Mouse (Mus musculus): ENCODE measurements at regions not wholly inside any gene's neighbourhood (a gene's known extent, or its start where the extent isn't known, plus 50 kb on each side); places are given as distances from the start of the nearest gene placed in this dataset.

DNA sequence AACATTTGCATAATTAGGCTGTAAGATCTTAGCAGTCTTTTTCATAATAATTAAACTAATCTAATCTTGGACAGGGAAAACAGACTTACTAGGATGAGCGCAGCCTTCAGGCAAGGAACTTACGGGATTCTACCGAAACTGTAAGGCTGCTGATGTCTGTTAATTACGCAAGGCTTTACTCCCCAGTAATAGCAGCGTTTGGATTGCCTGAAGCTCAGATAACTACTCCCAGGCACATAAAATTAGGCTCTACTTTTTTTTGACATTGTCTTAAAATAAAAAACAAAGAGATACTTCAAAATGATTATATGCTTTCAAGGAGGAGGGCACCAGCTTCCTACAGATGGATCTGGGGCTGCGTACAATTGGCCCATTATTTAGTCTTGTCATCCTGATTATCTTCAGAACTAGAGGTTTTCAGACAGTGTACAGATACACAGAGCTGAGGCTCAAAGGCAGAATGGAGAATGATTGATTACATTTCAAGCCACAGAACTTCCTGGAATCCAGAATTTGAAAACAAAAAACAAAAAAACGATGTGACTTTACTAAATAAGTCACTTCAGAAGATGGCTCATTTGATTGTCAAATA lies 220.1 kb upstream of the Tbc1d2b start:
- H3K27ac ChIP-seq (ENCODE audit: low read length): no peak overlapping the region
- 63% methylated on average over 7 of the region's 7 CpGs for WGBS (ENCODE audit: insufficient replicate concordance)
- H3K4me1 ChIP-seq (ENCODE audit: control insufficient read depth, low read depth, low read length): no peaks in the 10 kb centered on the region
- no peak for ATAC-seq (ENCODE audit: low read depth)
- no peak overlapping the region for H3K4me2 ChIP-seq (ENCODE audit: low read depth, low read length)
- H3K9ac ChIP-seq (ENCODE audit: low read depth, low read length): no peak overlapping the region
- H3K9me3 ChIP-seq (replicated peaks; ENCODE audit: control insufficient read depth, low read length): no peaks in the 10 kb centered on the region
- H3K4me3 ChIP-seq (ENCODE audit: low read depth, low read length): no peak overlapping the region
- H3K27me3 ChIP-seq (ENCODE audit: control insufficient read depth, insufficient read depth, low read depth, low read length): no peaks in the 10 kb centered on the region
- no peaks in the 10 kb centered on the region for H3K36me3 ChIP-seq (ENCODE audit: control insufficient read depth, insufficient read depth)

DNA sequence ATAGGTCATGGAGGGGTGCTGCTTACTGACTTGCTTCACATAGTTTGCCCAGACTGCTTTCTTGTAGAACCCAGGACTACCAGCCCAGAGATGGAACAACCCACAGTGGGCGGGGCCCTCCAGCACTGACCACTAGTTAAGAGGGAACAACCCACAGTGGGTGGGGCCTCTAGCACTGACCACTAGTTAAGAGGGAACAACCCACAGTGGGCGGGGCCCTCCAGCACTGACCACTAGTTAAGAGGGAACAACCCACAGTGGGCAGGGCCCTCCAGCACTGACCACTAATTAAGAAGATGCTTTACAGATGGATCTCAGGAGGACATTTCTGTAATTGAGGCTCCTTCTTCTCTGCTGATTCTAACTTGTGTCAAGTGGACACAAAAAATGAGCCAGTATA lies 180.0 kb upstream of the Tbc1d2b start:
- H3K36me3 ChIP-seq (ENCODE audit: control insufficient read depth, insufficient read depth): no peaks in the 10 kb centered on the region
- no peak overlapping the region for H3K4me3 ChIP-seq (ENCODE audit: low read depth, low read length)
- no peak overlapping the region for H3K4me2 ChIP-seq (ENCODE audit: low read depth, low read length)
- H3K27ac ChIP-seq (ENCODE audit: low read length): no peak overlapping the region
- H3K4me1 ChIP-seq (ENCODE audit: control insufficient read depth, low read depth, low read length): no peaks in the 10 kb centered on the region
- no peaks in the 10 kb centered on the region for H3K27me3 ChIP-seq (ENCODE audit: control insufficient read depth, insufficient read depth, low read depth, low read length)
- ATAC-seq (ENCODE audit: low read depth): peak; percentile 51; the same call in 1 of the 2 replicates
- no peak overlapping the region for H3K9ac ChIP-seq (ENCODE audit: low read depth, low read length)
- 59% methylated on average over 2 of the region's 2 CpGs for WGBS (ENCODE audit: insufficient replicate concordance)
- no peaks in the 10 kb centered on the region for H3K9me3 ChIP-seq (replicated peaks; ENCODE audit: control insufficient read depth, low read length)

DNA sequence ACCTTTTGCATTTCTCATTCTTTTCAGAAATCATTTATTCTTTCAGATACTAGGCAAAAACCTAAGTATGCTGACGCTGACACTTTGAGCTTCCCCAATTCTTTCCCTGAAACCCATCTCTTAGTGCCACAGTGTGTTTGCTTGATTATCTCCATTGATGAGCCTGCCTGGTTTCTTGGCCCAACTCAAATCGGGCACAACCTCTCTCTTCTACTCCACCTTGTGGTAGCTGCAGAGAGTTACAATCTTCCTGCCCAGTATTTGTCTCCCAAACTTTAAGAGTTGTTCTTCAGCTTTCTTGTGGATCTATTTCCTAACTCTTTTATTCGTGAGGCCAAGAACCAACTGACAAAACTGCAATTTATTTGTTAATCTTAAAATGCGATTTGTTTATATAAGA lies 176.4 kb upstream of the Tbc1d2b start:
- no peak for ATAC-seq (ENCODE audit: low read depth)
- Histone ChIP-seq H3K36me3 (ENCODE audit: control insufficient read depth, insufficient read depth) (no peaks in the 10 kb centered on the region), H3K27me3 (ENCODE audit: control insufficient read depth, insufficient read depth, low read depth, low read length) (no peaks in the 10 kb centered on the region), H3K27ac (ENCODE audit: low read length) (no peak overlapping the region), H3K9ac (ENCODE audit: low read depth, low read length) (no peak overlapping the region), H3K4me2 (ENCODE audit: low read depth, low read length) (no peak overlapping the region), H3K9me3 (replicated peaks; ENCODE audit: control insufficient read depth, low read length) (no peaks in the 10 kb centered on the region), H3K4me3 (ENCODE audit: low read depth, low read length) (no peak overlapping the region), H3K4me1 (ENCODE audit: control insufficient read depth, low read depth, low read length) (no peaks in the 10 kb centered on the region)
- 8% methylated on average over 4 of the region's 4 CpGs for WGBS (ENCODE audit: insufficient replicate concordance)

- no peaks in the 10 kb centered on the region for H3K27me3 ChIP-seq (ENCODE audit: control insufficient read depth, insufficient read depth, low read depth, low read length)
- no peak overlapping the region for H3K4me3 ChIP-seq (ENCODE audit: low read depth, low read length)
- 39% methylated on average over 4 of the region's 4 CpGs for WGBS (ENCODE audit: insufficient replicate concordance)
- no peaks in the 10 kb centered on the region for H3K36me3 ChIP-seq (ENCODE audit: control insufficient read depth, insufficient read depth)
- no peak overlapping the region for H3K9ac ChIP-seq (ENCODE audit: low read depth, low read length)
- no peak overlapping the region for H3K27ac ChIP-seq (ENCODE audit: low read length)
- H3K4me1 ChIP-seq (ENCODE audit: control insufficient read depth, low read depth, low read length): no peaks in the 10 kb centered on the region
- no peak for ATAC-seq (ENCODE audit: low read depth)
- H3K9me3 ChIP-seq (replicated peaks; ENCODE audit: control insufficient read depth, low read length): no peaks in the 10 kb centered on the region
- no peak overlapping the region for H3K4me2 ChIP-seq (ENCODE audit: low read depth, low read length)
These were observed 164.3 kb upstream of the Tbc1d2b start for GRCm38 (mm10) chr9:90434902-90435301.

DNA sequence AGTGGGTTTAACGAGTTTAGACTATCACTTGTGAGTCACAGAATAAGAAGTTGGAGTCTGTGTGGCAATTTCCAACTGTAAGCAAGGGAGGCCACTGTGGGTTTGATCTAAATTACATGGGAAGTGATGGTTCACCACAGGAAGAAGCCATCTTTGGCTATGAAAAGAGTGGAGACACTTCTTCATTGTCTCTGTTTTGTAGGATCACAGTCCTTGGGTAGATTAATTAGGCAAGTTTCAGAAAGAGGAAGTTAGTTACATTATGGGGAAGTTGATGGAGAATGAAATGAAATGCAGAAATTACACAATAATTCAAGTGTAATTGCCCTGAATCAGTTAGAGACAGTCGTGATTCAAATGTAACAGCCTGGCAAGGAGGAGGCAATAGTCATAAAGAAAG lies 160.3 kb upstream of the Tbc1d2b start:
- Histone ChIP-seq H3K9ac (ENCODE audit: low read depth, low read length) (no peak overlapping the region), H3K4me3 (ENCODE audit: low read depth, low read length) (no peak overlapping the region), H3K4me2 (ENCODE audit: low read depth, low read length) (no peak overlapping the region), H3K4me1 (ENCODE audit: control insufficient read depth, low read depth, low read length) (no peaks in the 10 kb centered on the region), H3K36me3 (ENCODE audit: control insufficient read depth, insufficient read depth) (no peaks in the 10 kb centered on the region), H3K27me3 (ENCODE audit: control insufficient read depth, insufficient read depth, low read depth, low read length) (no peaks in the 10 kb centered on the region), H3K27ac (ENCODE audit: low read length) (no peak overlapping the region), H3K9me3 (replicated peaks; ENCODE audit: control insufficient read depth, low read length) (no peaks in the 10 kb centered on the region)
- no peak for ATAC-seq (ENCODE audit: low read depth)
- WGBS (ENCODE audit: insufficient replicate concordance): 17% methylated on average over 2 of the region's 2 CpGs

GRCm38 (mm10) chr9:90421662-90422061 lies 151.1 kb upstream of the Tbc1d2b start:
- Histone ChIP-seq H3K4me3 (ENCODE audit: low read depth, low read length) (no peak overlapping the region), H3K9ac (ENCODE audit: low read depth, low read length) (no peak overlapping the region), H3K9me3 (replicated peaks; ENCODE audit: control insufficient read depth, low read length) (no peaks in the 10 kb centered on the region), H3K27me3 (ENCODE audit: control insufficient read depth, insufficient read depth, low read depth, low read length) (no peaks in the 10 kb centered on the region), H3K36me3 (ENCODE audit: control insufficient read depth, insufficient read depth) (no peaks in the 10 kb centered on the region), H3K4me1 (ENCODE audit: control insufficient read depth, low read depth, low read length) (no peaks in the 10 kb centered on the region), H3K4me2 (ENCODE audit: low read depth, low read length) (no peak overlapping the region), H3K27ac (ENCODE audit: low read length) (no peak overlapping the region)
- whole genome bisulfite sequencing (ENCODE audit: insufficient replicate concordance): 57% methylated on average over 6 of the region's 6 CpGs
- no peak for ATAC-seq (ENCODE audit: low read depth)

GRCm38 (mm10) chr9:90419762-90420541 lies 149.3 kb upstream of the Tbc1d2b start:
- Histone ChIP-seq H3K27me3 (ENCODE audit: control insufficient read depth, insufficient read depth, low read depth, low read length) (no peaks in the 10 kb centered on the region), H3K4me2 (ENCODE audit: low read depth, low read length) (no peak overlapping the region), H3K27ac (ENCODE audit: low read length) (no peak overlapping the region), H3K9ac (ENCODE audit: low read depth, low read length) (no peak overlapping the region), H3K4me1 (ENCODE audit: control insufficient read depth, low read depth, low read length) (no peaks in the 10 kb centered on the region), H3K9me3 (replicated peaks; ENCODE audit: control insufficient read depth, low read length) (no peaks in the 10 kb centered on the region), H3K4me3 (ENCODE audit: low read depth, low read length) (no peak overlapping the region), H3K36me3 (ENCODE audit: control insufficient read depth, insufficient read depth) (no peaks in the 10 kb centered on the region)
- ATAC-seq (ENCODE audit: low read depth): no peak
- WGBS (ENCODE audit: insufficient replicate concordance): 71% methylated on average over 7 of the region's 7 CpGs

DNA sequence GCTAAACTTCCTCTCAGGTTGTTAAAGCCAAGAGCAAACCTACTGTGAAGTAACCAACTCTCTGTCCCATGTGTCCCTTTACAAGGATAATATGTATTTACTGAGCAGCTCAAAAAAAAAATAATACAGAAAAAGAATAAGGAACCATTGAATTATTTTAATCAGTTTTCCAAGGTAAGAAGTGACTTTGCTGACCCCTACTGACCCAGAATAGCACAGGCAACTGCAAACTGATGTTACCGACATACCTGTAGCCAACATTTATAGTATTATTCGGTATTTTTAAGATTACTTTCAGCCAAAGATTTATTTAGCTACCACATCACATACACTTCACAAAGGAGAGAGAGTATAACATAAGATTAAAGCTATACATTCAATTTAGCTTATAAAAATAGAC lies 138.2 kb upstream of the Tbc1d2b start:
- Histone ChIP-seq H3K9ac (ENCODE audit: low read depth, low read length) (no peak overlapping the region), H3K36me3 (ENCODE audit: control insufficient read depth, insufficient read depth) (no peaks in the 10 kb centered on the region), H3K27me3 (ENCODE audit: control insufficient read depth, insufficient read depth, low read depth, low read length) (no peaks in the 10 kb centered on the region), H3K4me3 (ENCODE audit: low read depth, low read length) (no peak overlapping the region), H3K4me2 (ENCODE audit: low read depth, low read length) (no peak overlapping the region), H3K27ac (ENCODE audit: low read length) (no peak overlapping the region), H3K9me3 (replicated peaks; ENCODE audit: control insufficient read depth, low read length) (no peaks in the 10 kb centered on the region), H3K4me1 (ENCODE audit: control insufficient read depth, low read depth, low read length) (no peaks in the 10 kb centered on the region)
- ATAC-seq (ENCODE audit: low read depth): no peak
- 41% methylated on average over 2 of the region's 2 CpGs for WGBS (ENCODE audit: insufficient replicate concordance)

DNA sequence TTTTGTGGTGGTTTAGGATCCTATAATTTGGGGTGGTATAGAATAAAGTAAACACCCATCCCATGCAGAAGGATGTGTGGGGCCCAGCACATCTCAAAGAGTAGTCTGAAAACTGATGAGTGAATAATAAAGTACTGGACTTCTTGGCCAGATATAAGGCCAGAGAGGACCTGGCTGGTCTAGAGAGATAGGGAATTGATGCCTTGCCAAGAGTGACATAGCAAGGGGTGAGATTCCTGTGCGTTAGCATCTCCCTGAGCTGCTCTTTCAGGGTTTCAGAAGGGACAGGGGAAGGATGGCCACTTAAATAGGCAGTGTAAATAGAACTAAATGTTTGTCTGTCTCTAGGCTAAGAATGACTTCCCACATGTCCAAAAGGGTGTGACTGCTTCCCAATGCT lies 137.0 kb upstream of the Tbc1d2b start:
- WGBS (ENCODE audit: insufficient replicate concordance): 48% methylated on average over 1 of the region's 1 CpGs
- Histone ChIP-seq H3K4me2 (ENCODE audit: low read depth, low read length) (no peak overlapping the region), H3K27ac (ENCODE audit: low read length) (no peak overlapping the region), H3K4me1 (ENCODE audit: control insufficient read depth, low read depth, low read length) (no peaks in the 10 kb centered on the region), H3K9me3 (replicated peaks; ENCODE audit: control insufficient read depth, low read length) (no peaks in the 10 kb centered on the region), H3K4me3 (ENCODE audit: low read depth, low read length) (no peak overlapping the region), H3K27me3 (ENCODE audit: control insufficient read depth, insufficient read depth, low read depth, low read length) (no peaks in the 10 kb centered on the region), H3K36me3 (ENCODE audit: control insufficient read depth, insufficient read depth) (no peaks in the 10 kb centered on the region), H3K9ac (ENCODE audit: low read depth, low read length) (no peak overlapping the region)
- ATAC-seq (ENCODE audit: low read depth): no peak; the same call in 1 of the 2 replicates
